Mouse (Mus musculus) megakaryocyte, embryonic 14.5 days (primary cell): ENCODE measurements around the gene Rab38.

Experiments
- FLI1 ChIP-seq: IDR thresholded peaks from 2 replicates; pipeline ENCODE4 v1.6.1; 2012; ENCODE audit warnings: low read length, inconsistent platforms, mixed read lengths
- GATA1 ChIP-seq: IDR thresholded peaks from 3 replicates; pipeline ENCODE4 v1.6.1; 2012; ENCODE audit warnings: mixed read lengths, low read length, inconsistent platforms, borderline replicate concordance

DNA sequence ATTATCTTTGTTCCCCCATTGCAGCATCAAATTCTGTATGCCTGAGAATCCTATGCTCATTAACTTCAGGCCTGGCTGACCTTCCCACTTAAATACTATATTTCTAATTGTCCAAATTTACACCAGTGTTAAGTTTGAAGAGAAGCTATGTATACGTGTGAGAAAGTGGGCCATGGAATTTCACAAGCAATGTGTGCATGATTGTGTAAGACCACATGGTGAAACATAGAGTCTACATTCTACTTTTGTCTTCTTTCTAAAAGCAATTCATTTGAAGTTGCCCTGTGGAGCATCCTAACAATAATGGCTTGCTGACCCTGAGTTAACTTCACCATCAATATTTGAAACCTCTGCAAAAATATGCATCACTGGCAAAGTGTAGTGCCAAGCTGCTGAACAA lies 23.2 kb downstream of the Rab38 start:
- TF ChIP-seq GATA1 (no peak), FLI1 (no peak)
